Mouse (Mus musculus): ENCODE measurements around the gene Nqo2. TPM values are rescaled to one million over a fixed set of nuclear protein-coding genes. Genes with fewer than 3 reads are reported as not detected.

The Nqo2 gene
- polyA plus RNA-seq, 1 experiment from 2014 or later: 22.5 TPM

DNA sequence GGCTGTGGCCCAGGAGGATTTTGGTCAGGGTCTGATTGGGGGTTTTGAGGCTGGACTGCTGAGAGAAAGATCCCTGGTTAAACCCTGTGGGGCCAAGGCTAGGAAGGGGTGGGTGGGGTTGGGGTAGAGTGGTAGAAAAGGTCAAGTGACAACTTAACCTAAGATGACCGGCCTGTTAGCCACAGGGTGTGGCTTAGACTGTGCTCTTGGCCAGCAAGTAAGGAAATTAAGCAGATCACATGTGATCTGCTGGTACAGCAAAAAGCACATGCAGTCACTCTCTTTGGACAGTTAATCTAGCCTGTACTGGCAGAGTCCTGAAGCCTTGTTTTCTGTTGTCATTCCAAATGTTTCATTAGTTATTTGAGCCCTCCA lies 12.4 kb upstream of the Nqo2 start:
- Histone ChIP-seq H3K36me3 (replicated peaks; ENCODE audit: insufficient read depth, low read length) (no peaks in the 10 kb centered on the region), H3K9ac (replicated peaks) (no peak overlapping the region), H3K9me3 (ENCODE audit: low read length) (no peaks in the 10 kb centered on the region), H3K27me3 (ENCODE audit: insufficient read depth, low read length) (no peaks in the 10 kb centered on the region), H3K4me1 (ENCODE audit: insufficient read depth) (no peaks in the 10 kb centered on the region), H3K4me3 (ENCODE audit: low read depth, low read length) (no peak overlapping the region), H3K4me2 (ENCODE audit: low read depth, low read length) (no peak overlapping the region), H3K27ac (ENCODE audit: low read depth) (no peak overlapping the region)
- TF ChIP-seq CTCF (IDR thresholded peaks at IDR 0.05; ENCODE audit: low read depth) (no peak), EP300 (IDR thresholded peaks at IDR 0.05; ENCODE audit: low read depth) (no peak)
- ATAC-seq (no peak), DNase-seq (no peak)
- 76% methylated on average over 1 of the region's 1 CpGs for WGBS (ENCODE audit: insufficient replicate concordance)

DNA sequence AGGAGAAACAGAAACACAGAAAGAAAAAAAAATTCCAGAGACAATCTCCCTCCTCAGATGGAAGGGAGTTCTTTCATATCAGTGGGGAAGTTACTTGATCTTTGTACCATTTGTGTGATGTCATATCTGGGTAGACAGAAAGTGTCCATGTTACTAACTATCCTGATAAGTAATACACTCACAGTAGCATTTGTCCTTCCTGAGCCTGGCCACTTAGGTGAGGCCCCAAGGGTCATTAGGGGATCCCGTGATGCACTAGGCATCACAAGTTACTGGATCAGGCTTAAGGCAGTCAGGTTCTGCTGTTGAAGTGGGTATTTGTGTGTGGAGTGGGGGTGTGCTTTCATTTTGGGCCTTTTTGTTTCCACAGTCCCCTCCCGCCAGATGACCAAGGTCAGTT lies 11.5 kb upstream of the Nqo2 start:
- Histone ChIP-seq H3K27ac (ENCODE audit: low read depth) (no peak overlapping the region), H3K4me2 (ENCODE audit: low read depth, low read length) (no peak overlapping the region), H3K4me3 (ENCODE audit: low read depth, low read length) (no peak overlapping the region), H3K36me3 (replicated peaks; ENCODE audit: insufficient read depth, low read length) (no peaks in the 10 kb centered on the region), H3K27me3 (ENCODE audit: insufficient read depth, low read length) (no peaks in the 10 kb centered on the region), H3K4me1 (ENCODE audit: insufficient read depth) (no peaks in the 10 kb centered on the region), H3K9me3 (ENCODE audit: low read length) (no peaks in the 10 kb centered on the region), H3K9ac (replicated peaks) (no peak overlapping the region)
- DNase-seq: no peak
- ATAC-seq: no peak
- TF ChIP-seq CTCF (IDR thresholded peaks at IDR 0.05; ENCODE audit: low read depth) (no peak), EP300 (IDR thresholded peaks at IDR 0.05; ENCODE audit: low read depth) (no peak)
- WGBS (ENCODE audit: insufficient replicate concordance): 77% methylated on average over 2 of the region's 2 CpGs

GRCm38 (mm10) chr13:33956571-33957421 lies 7.7 kb upstream of the Nqo2 start:
- Histone ChIP-seq H3K4me1 (ENCODE audit: insufficient read depth) (no peaks in the 10 kb centered on the region), H3K9me3 (ENCODE audit: low read length) (no peaks in the 10 kb centered on the region), H3K36me3 (replicated peaks; ENCODE audit: insufficient read depth, low read length) (no peaks in the 10 kb centered on the region), H3K9ac (replicated peaks) (no peak overlapping the region), H3K27me3 (ENCODE audit: insufficient read depth, low read length) (no peaks in the 10 kb centered on the region), H3K4me3 (ENCODE audit: low read depth, low read length) (no peak overlapping the region), H3K4me2 (ENCODE audit: low read depth, low read length) (no peak overlapping the region), H3K27ac (ENCODE audit: low read depth) (no peak overlapping the region)
- ATAC-seq (peak; percentile 48; the same call in 1 of the 2 replicates), DNase-seq (no peak)
- WGBS (ENCODE audit: insufficient replicate concordance): 41% methylated on average over 6 of the region's 6 CpGs
- TF ChIP-seq EP300 (IDR thresholded peaks at IDR 0.05; ENCODE audit: low read depth) (no peak), CTCF (IDR thresholded peaks at IDR 0.05; ENCODE audit: low read depth) (peak; percentile 80)

DNA sequence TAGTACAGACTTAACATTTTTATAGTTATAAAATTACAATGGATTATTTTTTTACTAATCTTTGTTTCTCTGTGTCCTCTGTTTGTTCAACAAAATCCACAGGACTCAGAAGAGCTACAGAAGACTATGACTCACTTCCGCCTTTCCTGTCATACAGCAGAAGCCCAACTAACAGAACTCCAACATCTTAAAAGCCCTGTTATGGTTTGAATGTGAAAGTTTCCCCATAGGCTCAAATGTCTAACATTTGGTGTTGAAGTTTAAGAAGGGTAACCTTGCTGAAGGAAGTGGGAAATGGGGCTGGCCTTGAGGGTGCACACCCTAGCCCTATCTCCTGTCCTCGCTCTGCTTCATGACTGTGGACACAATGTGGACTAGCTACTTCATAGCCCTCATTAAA lies 4.7 kb upstream of the Nqo2 start:
- DNase-seq (no peak), ATAC-seq (no peak)
- Histone ChIP-seq H3K36me3 (replicated peaks; ENCODE audit: insufficient read depth, low read length) (no peaks in the 10 kb centered on the region), H3K4me2 (ENCODE audit: low read depth, low read length) (no peak overlapping the region), H3K9ac (replicated peaks) (no peak overlapping the region), H3K9me3 (ENCODE audit: low read length) (no peaks in the 10 kb centered on the region), H3K4me3 (ENCODE audit: low read depth, low read length) (no peak overlapping the region), H3K27ac (ENCODE audit: low read depth) (no peak overlapping the region), H3K4me1 (ENCODE audit: insufficient read depth) (no peaks in the 10 kb centered on the region), H3K27me3 (ENCODE audit: insufficient read depth, low read length) (no peaks in the 10 kb centered on the region)
- WGBS (ENCODE audit: insufficient replicate concordance): 80% methylated on average over 2 of the region's 2 CpGs
- TF ChIP-seq EP300 (IDR thresholded peaks at IDR 0.05; ENCODE audit: low read depth): no peak
- TF ChIP-seq CTCF (IDR thresholded peaks at IDR 0.05; ENCODE audit: low read depth): no peak

DNA sequence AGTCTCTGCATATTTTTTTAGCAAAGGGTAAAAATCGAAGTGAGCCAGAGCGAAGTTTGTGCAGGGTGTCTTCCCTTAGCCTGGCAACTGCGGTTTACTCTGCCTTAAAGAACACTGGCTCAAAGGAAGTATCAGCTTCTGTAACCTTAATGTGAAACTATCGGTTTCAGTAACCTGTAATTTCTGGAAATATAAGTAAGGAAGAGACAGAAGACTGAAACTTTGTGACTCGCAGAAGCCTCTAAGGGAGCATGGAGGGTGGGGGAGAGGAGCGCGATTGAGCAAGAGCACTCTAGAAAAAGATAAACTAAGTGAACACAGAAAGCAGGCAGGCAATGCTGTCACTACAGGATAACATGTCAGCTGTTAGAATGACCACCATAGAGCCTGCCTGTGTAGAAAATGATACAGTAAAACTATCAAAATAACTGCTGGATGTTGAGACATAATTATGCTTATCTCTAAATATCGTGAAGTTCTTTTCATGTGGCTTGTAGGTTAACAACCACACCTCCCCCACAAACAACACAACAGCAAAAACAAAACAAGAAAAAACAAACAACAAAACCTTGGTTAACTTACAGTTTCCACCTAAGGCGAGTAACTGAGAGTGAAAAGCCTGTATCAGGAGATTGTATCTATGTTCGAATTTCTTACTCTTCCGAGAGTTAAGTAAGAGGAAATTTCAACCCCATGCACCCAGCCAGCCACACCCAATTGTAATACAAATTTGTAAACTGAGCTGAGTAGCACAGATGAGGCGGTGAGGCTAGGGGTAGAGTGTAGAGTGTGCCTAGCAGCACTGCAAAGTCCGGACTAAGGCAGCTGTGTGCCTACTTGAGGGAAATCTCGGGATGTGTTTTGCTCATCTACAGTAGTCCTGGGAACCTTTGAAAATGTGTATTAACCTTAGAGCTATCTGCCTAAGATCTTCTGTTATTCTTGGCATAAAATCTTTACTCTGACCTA lies 853 bp downstream of the Nqo2 start:
- DNase-seq: peak; percentile 41
- 9% methylated on average over 14 of the region's 14 CpGs for WGBS (ENCODE audit: insufficient replicate concordance)
- Histone ChIP-seq H3K9me3 (ENCODE audit: low read length) (no peaks in the 10 kb centered on the region), H3K9ac (replicated peaks) (peak overlapping the region; percentile 77), H3K27ac (ENCODE audit: low read depth) (peak overlapping the region; percentile 98), H3K36me3 (replicated peaks; ENCODE audit: insufficient read depth, low read length) (no peaks in the 10 kb centered on the region), H3K4me3 (ENCODE audit: low read depth, low read length) (peak overlapping the region; percentile 75), H3K4me2 (ENCODE audit: low read depth, low read length) (peak overlapping the region; percentile 84), H3K27me3 (ENCODE audit: insufficient read depth, low read length) (no peaks in the 10 kb centered on the region), H3K4me1 (ENCODE audit: insufficient read depth) (peaks cover 10% of the 10 kb centered on the region; the same call in 1 of the 2 replicates)
- ATAC-seq: peak; percentile 81
- TF ChIP-seq CTCF (IDR thresholded peaks at IDR 0.05; ENCODE audit: low read depth): no peak
- peak; percentile 75; the same call in 1 of the 2 replicates for TF ChIP-seq EP300 (IDR thresholded peaks at IDR 0.05; ENCODE audit: low read depth)

- 38% methylated on average over 4 of the region's 4 CpGs for WGBS (ENCODE audit: insufficient replicate concordance)
- H3K27ac ChIP-seq (ENCODE audit: low read depth): peak overlapping the region; percentile 98
- peak overlapping the region; percentile 77 for H3K9ac ChIP-seq (replicated peaks)
- H3K4me2 ChIP-seq (ENCODE audit: low read depth, low read length): peak overlapping the region; percentile 84
- ATAC-seq (peak; percentile 53), DNase-seq (no peak)
- H3K4me1 ChIP-seq (ENCODE audit: insufficient read depth): peaks cover 10% of the 10 kb centered on the region; the same call in 1 of the 2 replicates
- peak overlapping the region; percentile 75 for H3K4me3 ChIP-seq (ENCODE audit: low read depth, low read length)
- no peaks in the 10 kb centered on the region for H3K9me3 ChIP-seq (ENCODE audit: low read length)
- H3K27me3 ChIP-seq (ENCODE audit: insufficient read depth, low read length): no peaks in the 10 kb centered on the region
- H3K36me3 ChIP-seq (replicated peaks; ENCODE audit: insufficient read depth, low read length): no peaks in the 10 kb centered on the region
- TF ChIP-seq EP300 (IDR thresholded peaks at IDR 0.05; ENCODE audit: low read depth): no peak; the same call in 1 of the 2 replicates
- TF ChIP-seq CTCF (IDR thresholded peaks at IDR 0.05; ENCODE audit: low read depth): no peak
Observed at GRCm38 (mm10) chr13:33966025-33966412, 1.5 kb downstream of the Nqo2 start.
